Mouse (Mus musculus) thymus, postnatal 25 days (tissue): ENCODE measurements around the gene Srp68.

Experiments
- DNase-seq: peaks from one replicate; pipeline ENCODE4 v3.0.0; 2022

Srp68 gene

DNA sequence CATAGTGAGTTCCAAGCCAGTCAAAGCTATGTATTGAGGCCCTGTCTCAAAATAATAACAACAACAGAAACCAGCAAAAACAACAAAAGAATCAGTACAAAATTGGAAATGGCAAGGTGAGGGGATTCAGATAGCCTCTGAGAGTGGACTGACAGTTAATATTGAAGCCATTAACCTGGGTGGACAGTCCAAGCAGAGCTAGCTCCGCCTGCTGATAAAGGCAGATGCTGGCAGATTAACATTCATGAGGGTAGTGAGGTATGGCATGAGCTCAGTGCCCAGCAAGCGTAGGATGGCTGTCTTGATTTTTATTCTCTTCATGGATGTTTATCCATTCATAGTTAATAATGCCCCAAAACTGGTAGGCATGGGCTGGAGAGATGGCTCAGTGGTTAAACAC, 72.9 kb downstream of the Srp68 start:
- DNase-seq, result no peak

DNA sequence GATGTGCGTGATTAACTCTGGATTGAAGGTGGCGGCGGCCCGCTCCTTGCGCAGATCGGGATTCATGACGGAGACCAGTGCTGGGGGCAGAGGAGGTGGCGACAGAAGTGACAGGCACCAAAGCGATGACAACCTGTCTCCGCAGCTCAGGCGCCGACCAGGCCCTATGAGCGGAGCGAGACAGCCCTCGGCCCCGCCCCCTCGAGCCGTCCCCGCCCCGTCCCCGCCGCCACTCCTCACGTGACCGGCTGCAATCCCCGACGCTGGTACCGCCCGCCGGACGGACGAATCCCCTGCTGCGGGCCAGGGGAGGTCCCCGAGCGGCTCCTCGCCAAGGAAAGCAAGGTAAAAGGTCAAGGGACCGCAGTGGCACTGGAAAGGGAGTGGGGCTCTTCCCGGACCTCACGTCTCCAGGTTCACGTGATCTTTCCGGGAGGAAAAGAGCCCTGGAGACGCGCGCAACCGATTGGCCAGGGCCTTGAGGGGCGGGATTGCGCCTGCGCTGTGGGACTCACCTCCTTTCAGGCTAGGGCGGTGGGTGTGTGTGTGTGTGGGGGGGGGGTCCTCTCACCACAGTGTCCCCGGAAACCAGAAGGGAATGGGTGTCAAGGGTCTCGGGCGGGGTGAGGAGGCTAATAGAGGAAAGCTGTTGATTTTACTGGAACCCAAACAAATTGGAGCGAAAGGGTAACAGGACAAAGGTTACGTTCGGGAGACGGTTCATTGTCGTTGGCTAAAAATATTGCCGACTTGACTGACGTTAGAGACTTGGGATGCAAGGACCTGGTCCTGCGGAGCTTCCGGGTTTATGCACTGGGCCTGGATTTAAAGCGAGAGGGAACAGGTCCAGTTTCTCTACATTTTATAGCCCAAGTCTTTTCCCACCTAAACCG, 75.1 kb downstream of the Srp68 start, which contains the start of the genes Ten1 and Acox1:
Gene Ten1 (plus strand): TSS at position 217 of the 893 bp plus-strand sequence.
Gene Acox1 (minus strand): TSS at position 407 of the 893 bp plus-strand sequence.
- DNase-seq, result peak; percentile 98

DNA sequence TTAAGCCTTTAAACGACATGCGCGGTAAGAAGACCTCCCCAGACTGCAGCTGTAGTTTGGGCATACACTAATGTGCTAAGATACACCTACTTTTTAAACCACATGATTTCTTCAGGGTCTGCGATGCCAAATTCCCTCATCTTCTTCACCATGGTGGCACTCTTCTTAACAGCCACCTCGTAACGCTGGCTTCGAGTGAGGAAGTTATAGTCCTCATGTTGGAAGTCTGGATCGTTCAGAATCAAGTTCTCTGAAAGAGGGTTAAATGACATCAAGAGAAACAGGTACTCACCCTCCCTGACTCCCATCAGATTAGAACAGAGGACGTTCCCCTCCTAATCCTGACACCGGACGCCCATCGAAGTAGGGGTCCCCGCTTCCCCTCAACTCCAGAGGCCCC, 75.9 kb downstream of the Srp68 start:
- DNase-seq, result no peak

DNA sequence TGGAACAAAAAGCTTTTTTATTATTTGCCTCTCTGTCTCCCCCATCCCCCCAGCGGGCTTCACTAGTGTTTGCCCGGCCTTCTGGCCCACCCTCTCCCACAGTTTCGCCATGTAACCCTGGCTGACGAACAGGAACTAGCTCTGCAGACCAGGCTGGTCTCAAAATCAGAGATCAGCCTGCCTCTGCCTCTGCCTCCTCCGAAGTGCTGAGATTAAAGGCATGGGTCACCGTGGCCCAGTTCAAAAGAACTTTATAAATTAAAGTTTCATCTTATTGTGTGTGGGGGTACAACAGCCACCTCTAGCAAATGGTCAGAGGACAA, 76.5 kb downstream of the Srp68 start:
- no peak for DNase-seq

DNA sequence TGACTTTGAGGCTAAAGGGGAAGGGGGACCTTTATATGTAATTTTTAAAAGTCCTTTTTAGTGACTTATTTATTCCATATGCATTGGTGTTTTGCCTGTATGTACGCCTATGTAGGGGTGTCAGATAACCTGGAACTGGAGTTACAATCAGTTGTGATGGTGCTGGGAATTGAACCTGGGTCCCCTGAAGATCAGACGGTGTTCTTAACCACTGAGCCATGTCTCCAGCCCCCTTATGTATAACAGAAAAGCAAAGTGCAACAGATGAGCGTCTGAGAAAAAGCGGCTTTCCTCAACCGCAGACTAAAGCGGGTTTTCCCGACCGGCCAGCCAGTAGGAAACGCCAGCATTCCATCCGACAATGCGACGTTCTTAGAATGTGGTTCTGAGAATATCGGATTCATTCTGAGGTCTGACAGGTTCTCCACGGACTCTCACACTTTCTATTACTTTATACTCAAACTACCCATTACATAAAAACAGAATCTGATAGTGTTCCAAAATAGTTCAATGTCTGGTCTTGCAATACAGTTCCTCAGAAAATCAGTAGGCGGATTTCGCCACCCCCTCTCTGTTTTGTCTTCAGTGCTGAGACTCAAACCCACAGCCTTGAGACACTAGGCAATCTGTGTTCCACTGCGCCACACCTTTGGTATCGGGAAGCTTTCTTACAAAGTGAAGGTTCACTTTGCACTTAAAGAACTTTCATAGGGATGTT, 77.0 kb downstream of the Srp68 start:
- no peak for DNase-seq

DNA sequence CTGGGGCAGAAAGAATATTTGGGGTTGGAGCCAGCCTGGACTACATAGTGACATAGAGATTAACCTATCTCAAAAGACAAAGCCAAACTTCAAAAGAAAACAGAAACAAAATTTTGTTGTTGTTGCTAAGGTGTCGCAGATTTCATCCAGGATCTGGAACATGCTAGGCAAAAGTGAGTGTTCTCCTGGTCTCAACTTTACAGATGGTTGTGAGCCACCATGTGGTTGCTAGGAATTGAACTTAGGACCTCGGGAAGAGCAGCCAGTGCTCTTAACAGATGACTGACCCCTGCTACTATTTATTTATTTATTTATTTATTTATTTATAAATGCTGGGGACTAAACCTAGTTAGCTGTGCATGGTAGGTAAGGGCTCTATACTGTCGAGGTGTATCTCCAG, 77.7 kb downstream of the Srp68 start:
- DNase-seq, result no peak

DNA sequence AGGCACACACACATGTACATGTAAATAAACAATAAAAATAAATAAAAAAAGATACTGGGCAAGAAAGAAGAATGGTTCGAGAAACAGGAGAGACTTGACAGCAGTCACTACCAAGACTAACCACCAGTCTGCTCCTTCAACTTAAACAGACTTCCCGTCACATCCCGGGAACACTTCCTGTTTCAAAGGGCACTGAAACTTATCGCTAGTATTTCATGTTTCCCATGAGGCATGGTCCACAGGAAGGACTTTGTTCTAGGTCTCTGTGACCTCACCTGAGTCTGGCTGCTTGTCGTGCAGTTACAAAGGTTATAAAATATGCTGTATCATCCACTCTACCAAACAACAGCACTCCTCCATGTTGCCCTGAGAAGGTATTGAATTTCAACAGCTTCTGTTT, 78.8 kb downstream of the Srp68 start:
- no peak for DNase-seq
